In genomic region chr6:47810181-47810580, GRCm38 (mm10) we compare ENCODE assay signal across 10 mouse cellular contexts. TPM values are rescaled to one million over a fixed set of nuclear protein-coding genes. Genes with fewer than 3 reads are reported as not detected.
DNase-seq lines count a peak whose midpoint lies in the region; ATAC-seq lines count a peak whose summit lies in the region.
"Had no signal": no experiment of that assay in that cellular context is flagged by ENCODE, and none has a peak within 500 bp of the region (broad histone marks: within the 10 kb centered on the region; RNA-seq: fewer than 3 reads in every experiment).

No protein-coding gene starts in this region.

- no peak overlapping the region for H3K4me2 ChIP-seq in midbrain, embryonic 14.5 days (ENCODE audit: low read length)
- 0 out of 2 replicates have a peak overlapping the region, but pooled peaks have one; percentile 10 for H3K4me2 ChIP-seq in intestine, embryonic 16.5 days (ENCODE audit: low read depth, low read length)
- H3K4me2 ChIP-seq in stomach, embryonic 15.5 days: peak overlapping the region; percentile 27; the same call in 1 of the 2 replicates

- H3K4me1 ChIP-seq in midbrain, embryonic 10.5 days: peaks cover 30% of the 10 kb centered on the region
- peaks cover 22% of the 10 kb centered on the region for H3K4me1 ChIP-seq in midbrain, embryonic 14.5 days (ENCODE audit: control insufficient read depth, insufficient read depth, low read length)
- H3K4me1 ChIP-seq in intestine, embryonic 16.5 days (ENCODE audit: control insufficient read depth, insufficient read depth, low read length): peaks cover 23% of the 10 kb centered on the region
- H3K4me1 ChIP-seq in stomach, embryonic 15.5 days: peaks cover 20% of the 10 kb centered on the region

- no peaks in the 10 kb centered on the region for H3K9me3 ChIP-seq in midbrain, embryonic 10.5 days (replicated peaks)
- H3K9me3 ChIP-seq in midbrain, embryonic 14.5 days (ENCODE audit: control insufficient read depth, low read length): no peaks in the 10 kb centered on the region
- no peaks in the 10 kb centered on the region for H3K9me3 ChIP-seq in intestine, embryonic 16.5 days (ENCODE audit: control insufficient read depth, low read length)
- no peaks in the 10 kb centered on the region for H3K9me3 ChIP-seq in stomach, embryonic 15.5 days
- H3K9me3 ChIP-seq: heart, embryonic 15.5 days had no signal

- H3K27me3 ChIP-seq in midbrain, embryonic 10.5 days (ENCODE audit: low read depth, poor library complexity, severe bottlenecking): no peaks in the 10 kb centered on the region
- H3K27me3 ChIP-seq in midbrain, embryonic 14.5 days (ENCODE audit: control insufficient read depth, insufficient read depth, low read length): no peaks in the 10 kb centered on the region
- no peaks in the 10 kb centered on the region for H3K27me3 ChIP-seq in intestine, embryonic 16.5 days (replicated peaks; ENCODE audit: control insufficient read depth, insufficient read depth, low read length)
- H3K27me3 ChIP-seq in stomach, embryonic 15.5 days (replicated peaks): no peaks in the 10 kb centered on the region
- H3K27me3 ChIP-seq: heart, embryonic 15.5 days had no signal

- no peak overlapping the region for H3K27ac ChIP-seq in midbrain, embryonic 10.5 days (replicated peaks)
- no peak overlapping the region for H3K27ac ChIP-seq in midbrain, embryonic 14.5 days (replicated peaks; ENCODE audit: low read depth, low read length)
- H3K27ac ChIP-seq in intestine, embryonic 16.5 days (ENCODE audit: low read length): no peak overlapping the region
- H3K27ac ChIP-seq in stomach, embryonic 15.5 days: no peak overlapping the region
- H3K27ac ChIP-seq: heart, embryonic 15.5 days had no signal

- no peak overlapping the region for H3K9ac ChIP-seq in midbrain, embryonic 14.5 days (replicated peaks; ENCODE audit: low read length)
- H3K9ac ChIP-seq in intestine, embryonic 16.5 days (ENCODE audit: low read depth, low read length): peak overlapping the region; percentile 24; the same call in 1 of the 2 replicates
- H3K9ac ChIP-seq in stomach, embryonic 15.5 days: no peak overlapping the region
- H3K9ac ChIP-seq: heart, embryonic 15.5 days had no signal

- peaks cover 52% of the 10 kb centered on the region for H3K36me3 ChIP-seq in midbrain, embryonic 10.5 days
- peaks cover 22% of the 10 kb centered on the region for H3K36me3 ChIP-seq in midbrain, embryonic 14.5 days (ENCODE audit: control insufficient read depth, insufficient read depth, low read length)
- peaks cover 6% of the 10 kb centered on the region; the same call in 1 of the 2 replicates for H3K36me3 ChIP-seq in intestine, embryonic 16.5 days (ENCODE audit: control insufficient read depth, insufficient read depth, low read length)
- peaks cover 19% of the 10 kb centered on the region for H3K36me3 ChIP-seq in stomach, embryonic 15.5 days

- no peak for ATAC-seq in CD4-positive, CD25-positive, alpha-beta regulatory T cell, adult 4 months
- ATAC-seq in midbrain, embryonic 14.5 days (ENCODE audit: low FRiP score, low TSS enrichment): no peak
- ATAC-seq in intestine, embryonic 16.5 days: no peak
- no peak for ATAC-seq in stomach, embryonic 15.5 days (ENCODE audit: insufficient read depth, low FRiP score, low read depth)

- 93% methylated on average over 2 of the region's 2 CpGs for WGBS in midbrain, embryonic 10.5 days
- WGBS in midbrain, embryonic 14.5 days: 83% methylated on average over 2 of the region's 2 CpGs
- 67% methylated on average over 2 of the region's 2 CpGs for WGBS in intestine, embryonic 16.5 days
- WGBS in stomach, embryonic 15.5 days: 56% methylated on average over 2 of the region's 2 CpGs

- peak overlapping the region; percentile 20; the same call in 1 of the 2 replicates for H3K4me3 ChIP-seq in midbrain, embryonic 10.5 days
- H3K4me3 ChIP-seq in midbrain, embryonic 14.5 days (replicated peaks; ENCODE audit: low read depth, low read length): no peak overlapping the region
- H3K4me3 ChIP-seq in intestine, embryonic 16.5 days (ENCODE audit: low read length): 0 out of 2 replicates have a peak overlapping the region, but pooled peaks have one; percentile 6
- H3K4me3 ChIP-seq in stomach, embryonic 15.5 days (replicated peaks): no peak overlapping the region
- H3K4me3 ChIP-seq: heart, embryonic 15.5 days had no signal

- peak; percentile 35 for DNase-seq in CD4-positive, CD25-positive, alpha-beta regulatory T cell, adult 2 months (ENCODE audit: low read depth, low spot score)
- DNase-seq in midbrain, embryonic 10.5 days (ENCODE audit: low spot score): no peak
- DNase-seq in midbrain, embryonic 14.5 days: no peak
- no peak for DNase-seq in left cerebral cortex, adult 11 months (ENCODE audit: low spot score)
- no peak for DNase-seq in urinary bladder, postnatal 36 days (ENCODE audit: low spot score in 2 of 2)
- DNase-seq: adrenal gland, postnatal 14 days had no signal

RNA-seq across cellular contexts. Expression of gene Pdia4, which starts 3.0 kb away (rescaled TPM):
- 100 to 1,000 TPM; 161 to 186 TPM for polyA plus RNA-seq in CD4-positive, CD25-positive, alpha-beta regulatory T cell, adult 4 months (2017; shearing (Covaris generic))
- 283 and 312 TPM in 2 replicates for polyA plus RNA-seq in midbrain, embryonic 10.5 days (2016; fragmentation: Nextera tagmentation; extraction: Ambion mirVana)
- polyA plus RNA-seq in midbrain, embryonic 14.5 days (2014; fragmentation: Nextera tagmentation; extraction: Ambion mirVana): 107 and 148 TPM in 2 replicates
- polyA plus RNA-seq in intestine, embryonic 16.5 days (2015; fragmentation: Nextera tagmentation; extraction: Ambion mirVana): 332 and 340 TPM in 2 replicates
- polyA plus RNA-seq in stomach, embryonic 15.5 days (2015; fragmentation: Nextera tagmentation; extraction: Ambion mirVana): 280 and 318 TPM in 2 replicates

RNA-seq across cellular contexts. Expression of gene Zfp786, which starts 20.5 kb away (rescaled TPM):
- polyA plus RNA-seq in CD4-positive, CD25-positive, alpha-beta regulatory T cell, adult 4 months (2017; shearing (Covaris generic)): not detected
- 6.9 and 8.5 TPM in 2 replicates for polyA plus RNA-seq in midbrain, embryonic 10.5 days (2016; fragmentation: Nextera tagmentation; extraction: Ambion mirVana)
- polyA plus RNA-seq in midbrain, embryonic 14.5 days (2014; fragmentation: Nextera tagmentation; extraction: Ambion mirVana): 15.0 and 16.0 TPM in 2 replicates
- 2.0 and 2.4 TPM in 2 replicates for polyA plus RNA-seq in intestine, embryonic 16.5 days (2015; fragmentation: Nextera tagmentation; extraction: Ambion mirVana)
- 3.2 and 3.5 TPM in 2 replicates for polyA plus RNA-seq in stomach, embryonic 15.5 days (2015; fragmentation: Nextera tagmentation; extraction: Ambion mirVana)

RNA-seq across cellular contexts. Expression of gene Zfp398, which starts 25.3 kb away (rescaled TPM):
- 10 to 100 TPM; 13.8 to 14.0 TPM for polyA plus RNA-seq in CD4-positive, CD25-positive, alpha-beta regulatory T cell, adult 4 months (2017; shearing (Covaris generic))
- 8.2 and 8.8 TPM in 2 replicates for polyA plus RNA-seq in midbrain, embryonic 10.5 days (2016; fragmentation: Nextera tagmentation; extraction: Ambion mirVana)
- polyA plus RNA-seq in midbrain, embryonic 14.5 days (2014; fragmentation: Nextera tagmentation; extraction: Ambion mirVana): 18.7 and 20.4 TPM in 2 replicates
- 5.8 and 6.6 TPM in 2 replicates for polyA plus RNA-seq in intestine, embryonic 16.5 days (2015; fragmentation: Nextera tagmentation; extraction: Ambion mirVana)
- 9.0 and 9.2 TPM in 2 replicates for polyA plus RNA-seq in stomach, embryonic 15.5 days (2015; fragmentation: Nextera tagmentation; extraction: Ambion mirVana)

Comparison
In these comparisons a context has a peak if more than half of its experiments do, and no peak if none do; other contexts are left out.
1. H3K4me3 ChIP-seq: peak in midbrain, embryonic 10.5 days (single experiment) and intestine, embryonic 16.5 days (single experiment); none in midbrain, embryonic 14.5 days (single experiment) and stomach, embryonic 15.5 days (single experiment).